Mouse (Mus musculus): ENCODE measurements around the gene 2310007B03Rik. TPM values are rescaled to one million over a fixed set of nuclear protein-coding genes. Genes with fewer than 3 reads are reported as not detected.

The 2310007B03Rik gene
- total RNA-seq, 2 experiments from 2014 or later = not detected

GRCm38 (mm10) chr1:93101571-93102061 is 59.1 kb downstream of the 2310007B03Rik start, which contains the start of gene Kif1a:
TSS of gene Kif1a (minus strand) at chr1:93101951.
- DNase-seq = no peak

Other genes starting within 250 kb of the 2310007B03Rik start
- 1 to 10 TPM; 4.4 to 5.5 TPM for gene Capn10, start 226.6 kb downstream of the 2310007B03Rik start, total RNA-seq (2021)
- gene Gpr35, start 210.1 kb downstream of the 2310007B03Rik start, total RNA-seq (2021) = under 1 TPM; 0.23 to 0.27 TPM
- not detected for gene Aqp12, start 154.6 kb downstream of the 2310007B03Rik start, total RNA-seq (2021)
- gene Kif1a, start 59.0 kb downstream of the 2310007B03Rik start, total RNA-seq (2021) = 1 to 10 TPM; 1.5 to 1.7 TPM
- not detected for gene Agxt, start 25.7 kb downstream of the 2310007B03Rik start, total RNA-seq (2021)
- not detected for gene Crocc2, start 7.8 kb upstream of the 2310007B03Rik start, total RNA-seq (2021)
- 1 to 10 TPM; 4.6 to 8.0 TPM for gene Sned1, start 74.9 kb upstream of the 2310007B03Rik start, total RNA-seq (2021)
- gene Mterf4, start 145.0 kb upstream of the 2310007B03Rik start, total RNA-seq (2021) = 10 to 100 TPM in 1 of 2 experiments, 1 to 10 TPM in 1; 8.6 to 10.8 TPM
- 10 to 100 TPM; 15.8 to 17.5 TPM for gene Ppp1r7, start 181.9 kb upstream of the 2310007B03Rik start, total RNA-seq (2021)
- 1 to 10 TPM in 1 of 2 experiments, under 1 TPM in 1; 0.83 to 2.0 TPM for gene Pask, start 182.5 kb upstream of the 2310007B03Rik start, total RNA-seq (2021)
- not detected for gene Ano7, start 213.0 kb upstream of the 2310007B03Rik start, total RNA-seq (2021)